Mouse (Mus musculus) embryonic facial prominence, embryonic 11.5 days (tissue): Measurements from ENCODE around the gene Lrpprc. TPM values are rescaled to one million over a fixed set of nuclear protein-coding genes. Genes with fewer than 3 reads are reported as not detected.

Experiments used
- ATAC-seq: fragments of 200-750 bp; cut with Nextera tagmentation; replicated peaks from 2 replicates; pipeline ENCODE4 v1.8.0; 2017; ENCODE audit warnings: low read depth; ENCODE audit not compliant: insufficient number of reproducible peaks, low FRiP score, low TSS enrichment
- DNase-seq: peaks from one replicate; pipeline ENCODE4 v3.0.0-alpha.2; 2015; ENCODE audit warnings: low spot score
- H3K27ac ChIP-seq: fragments of 300-500 bp; sonication (generic); replicated peaks from 2 replicates; pipeline ENCODE4 v1.5.1; 2014; ENCODE audit warnings: mild to moderate bottlenecking, low read depth, low read length, control low read depth
- H3K27me3 ChIP-seq: fragments of 300-500 bp; sonication (generic); 2 replicates; pipeline ENCODE4 v1.6.1; 2014; ENCODE audit warnings: mild to moderate bottlenecking, low read length, moderate library complexity, mixed read lengths; ENCODE audit not compliant: control insufficient read depth, insufficient read depth
- H3K36me3 ChIP-seq: fragments of 300-500 bp; sonication (generic); replicated peaks from 2 replicates; pipeline ENCODE4 v1.6.1; 2014; ENCODE audit warnings: low read depth, mild to moderate bottlenecking, low read length, moderate library complexity, mixed read lengths; ENCODE audit not compliant: control insufficient read depth, insufficient read depth
- H3K4me1 ChIP-seq: fragments of 300-500 bp; sonication (generic); 2 replicates; pipeline ENCODE4 v1.6.1; 2014; ENCODE audit warnings: low read length, mixed read lengths; ENCODE audit not compliant: control insufficient read depth, insufficient read depth
- H3K4me2 ChIP-seq: fragments of 300-500 bp; sonication (generic); 2 replicates; pipeline ENCODE4 v1.6.1; 2014; ENCODE audit warnings: low read depth, mild to moderate bottlenecking, control low read depth, low read length, moderate library complexity
- H3K4me3 ChIP-seq: fragments of 300-500 bp; sonication (generic); 2 replicates; pipeline ENCODE4 v1.5.1; 2014; ENCODE audit warnings: low read depth, low read length, control low read depth
- H3K9ac ChIP-seq: fragments of 300-500 bp; sonication (generic); replicated peaks from 2 replicates; pipeline ENCODE4 v1.6.1; 2014; ENCODE audit warnings: mild to moderate bottlenecking, control low read depth, low read length
- H3K9me3 ChIP-seq: fragments of 300-500 bp; sonication (generic); replicated peaks from 2 replicates; pipeline ENCODE4 v1.6.1; 2016; ENCODE audit warnings: mild to moderate bottlenecking, low read length, inconsistent platforms, mixed read lengths; ENCODE audit not compliant: control insufficient read depth
- WGBS: fragments of 180-500 bp; shearing (Covaris S2); extraction: QIAGEN DNeasy Blood & Tissue Kit; methylation state at CpG from one replicate; pipeline ENCODE4 v1.1.7; 2014; 5-methylcytosine and 5-hydroxymethylcytosine counted together
- polyA plus RNA-seq: library from polyadenylated mRNA; unstranded; fragments of >200 nt; fragmentation: Nextera tagmentation; extraction: Ambion mirVana; gene quantifications from 2 replicates; pipeline ENCODE4 v1.2.1, GENCODE M21; 2014

Gene Lrpprc
- polyA plus RNA-seq, result 60.0 and 63.1 TPM in 2 replicates

- ATAC-seq, result peak; percentile 95
- under 1% methylated on average over 51 of the region's 51 CpGs for WGBS
- no peaks in the 10 kb centered on the region for H3K36me3 ChIP-seq
- no peaks in the 10 kb centered on the region for H3K4me1 ChIP-seq
- DNase-seq, result peak; percentile 95
- H3K27me3 ChIP-seq, result no peaks in the 10 kb centered on the region
- H3K4me2 ChIP-seq, result peak within 1 kb of the TSS; percentile 60
- no peaks in the 10 kb centered on the region for H3K9me3 ChIP-seq
- peak within 1 kb of the TSS; percentile 83 for H3K4me3 ChIP-seq
- peak within 1 kb of the TSS; percentile 67 for H3K27ac ChIP-seq
- H3K9ac ChIP-seq, result peak within 1 kb of the TSS; percentile 80
These were observed at the start of gene Lrpprc for GRCm38 (mm10) chr17:84790447-84791098. TSS of gene Lrpprc (minus strand) at chr17:84790789.

GRCm38 (mm10) chr17:84837780-84838179, 47.2 kb upstream of the Lrpprc start:
- no peaks in the 10 kb centered on the region for H3K9me3 ChIP-seq
- no peaks in the 10 kb centered on the region for H3K27me3 ChIP-seq
- ATAC-seq (peak; percentile 67; the same call in 1 of the 2 replicates), DNase-seq (peak; percentile 87)
- no peaks in the 10 kb centered on the region for H3K36me3 ChIP-seq
- no peak overlapping the region for H3K4me3 ChIP-seq
- WGBS, result 5% methylated on average over 3 of the region's 3 CpGs
- no peak overlapping the region for H3K4me2 ChIP-seq
- no peak overlapping the region for H3K9ac ChIP-seq
- no peaks in the 10 kb centered on the region for H3K4me1 ChIP-seq
- no peak overlapping the region for H3K27ac ChIP-seq

- Histone ChIP-seq H3K4me1 (no peaks in the 10 kb centered on the region), H3K27ac (no peak overlapping the region), H3K9me3 (no peaks in the 10 kb centered on the region), H3K4me3 (no peak overlapping the region), H3K9ac (no peak overlapping the region), H3K4me2 (no peak overlapping the region), H3K36me3 (no peaks in the 10 kb centered on the region), H3K27me3 (no peaks in the 10 kb centered on the region)
- 83% methylated on average over 9 of the region's 9 CpGs for WGBS
- ATAC-seq (no peak), DNase-seq (no peak)
These were observed 44.7 kb upstream of the Lrpprc start for GRCm38 (mm10) chr17:84835249-84835648.

- ATAC-seq, result no peak
- Histone ChIP-seq H3K27ac (no peak overlapping the region), H3K9me3 (no peaks in the 10 kb centered on the region), H3K9ac (no peak overlapping the region), H3K4me3 (no peak overlapping the region), H3K4me2 (no peak overlapping the region), H3K27me3 (no peaks in the 10 kb centered on the region), H3K4me1 (no peaks in the 10 kb centered on the region), H3K36me3 (no peaks in the 10 kb centered on the region)
- 61% methylated on average over 8 of the region's 8 CpGs for WGBS
- DNase-seq, result no peak
These were observed 41.8 kb upstream of the Lrpprc start for GRCm38 (mm10) chr17:84832346-84832745.

GRCm38 (mm10) chr17:84828301-84828700, 37.7 kb upstream of the Lrpprc start:
- DNase-seq (no peak), ATAC-seq (no peak)
- 90% methylated on average over 6 of the region's 6 CpGs for WGBS
- H3K27me3 ChIP-seq, result no peaks in the 10 kb centered on the region
- H3K36me3 ChIP-seq, result no peaks in the 10 kb centered on the region
- no peak overlapping the region for H3K9ac ChIP-seq
- H3K27ac ChIP-seq, result no peak overlapping the region
- H3K4me1 ChIP-seq, result no peaks in the 10 kb centered on the region
- no peak overlapping the region for H3K4me2 ChIP-seq
- H3K4me3 ChIP-seq, result no peak overlapping the region
- H3K9me3 ChIP-seq, result no peaks in the 10 kb centered on the region

- no peak overlapping the region for H3K4me3 ChIP-seq
- ATAC-seq (no peak), DNase-seq (peak; percentile 81)
- H3K9ac ChIP-seq, result no peak overlapping the region
- no peak overlapping the region for H3K27ac ChIP-seq
- H3K27me3 ChIP-seq, result no peaks in the 10 kb centered on the region
- no peak overlapping the region for H3K4me2 ChIP-seq
- H3K4me1 ChIP-seq, result no peaks in the 10 kb centered on the region
- H3K36me3 ChIP-seq, result no peaks in the 10 kb centered on the region
- 13% methylated on average over 4 of the region's 4 CpGs for WGBS
- H3K9me3 ChIP-seq, result no peaks in the 10 kb centered on the region
These were observed 30.0 kb upstream of the Lrpprc start for GRCm38 (mm10) chr17:84820603-84821002.

GRCm38 (mm10) chr17:84818390-84818789, 27.8 kb upstream of the Lrpprc start:
- no peaks in the 10 kb centered on the region for H3K36me3 ChIP-seq
- no peak for ATAC-seq
- 82% methylated on average over 5 of the region's 5 CpGs for WGBS

GRCm38 (mm10) chr17:84816014-84816461, 25.4 kb upstream of the Lrpprc start:
- ATAC-seq (no peak), DNase-seq (no peak)
- WGBS, result 76% methylated on average over 9 of the region's 9 CpGs

More at GRCm38 (mm10) chr17:84818390-84818789, 27.8 kb upstream of the Lrpprc start:
- DNase-seq, result no peak
- Histone ChIP-seq H3K4me2 (no peak overlapping the region), H3K27me3 (no peaks in the 10 kb centered on the region), H3K4me3 (no peak overlapping the region), H3K9me3 (no peaks in the 10 kb centered on the region), H3K4me1 (no peaks in the 10 kb centered on the region), H3K27ac (no peak overlapping the region), H3K9ac (no peak overlapping the region)

More at GRCm38 (mm10) chr17:84816014-84816461, 25.4 kb upstream of the Lrpprc start:
- Histone ChIP-seq H3K9me3 (no peaks in the 10 kb centered on the region), H3K4me3 (no peak overlapping the region), H3K4me2 (no peak overlapping the region), H3K27ac (no peak overlapping the region), H3K4me1 (no peaks in the 10 kb centered on the region), H3K9ac (no peak overlapping the region), H3K27me3 (no peaks in the 10 kb centered on the region), H3K36me3 (no peaks in the 10 kb centered on the region)
